Mouse (Mus musculus) midbrain, embryonic 13.5 days (tissue): ENCODE measurements around the gene Magi2. TPM values are rescaled to one million over a fixed set of nuclear protein-coding genes. Genes with fewer than 3 reads are reported as not detected.

Source experiments
- ATAC-seq: fragments of 200-750 bp; cut with Nextera tagmentation; 2 replicates; pipeline ENCODE4 v1.8.0; 2017; ENCODE audit warnings: mild to moderate bottlenecking, moderate TSS enrichment, moderate library complexity
- H3K27ac ChIP-seq: fragments of 300-500 bp; sonication (generic); 2 replicates; pipeline ENCODE4 v1.5.1; 2015; ENCODE audit warnings: inconsistent platforms, mild to moderate bottlenecking, moderate library complexity
- H3K27me3 ChIP-seq: fragments of 300-500 bp; sonication (generic); 2 replicates; pipeline ENCODE4 v1.6.1; 2015; ENCODE audit warnings: mild to moderate bottlenecking, inconsistent platforms
- H3K36me3 ChIP-seq: fragments of 300-500 bp; sonication (generic); 2 replicates; pipeline ENCODE4 v1.6.1; 2015; ENCODE audit warnings: mild to moderate bottlenecking, inconsistent platforms
- H3K4me1 ChIP-seq: fragments of 300-500 bp; sonication (generic); replicated peaks from 2 replicates; pipeline ENCODE4 v1.6.1; 2015; ENCODE audit warnings: inconsistent platforms
- H3K4me2 ChIP-seq: fragments of 300-500 bp; sonication (generic); replicated peaks from 2 replicates; pipeline ENCODE4 v1.6.1; 2015; ENCODE audit warnings: moderate library complexity, mild to moderate bottlenecking, inconsistent platforms
- H3K4me3 ChIP-seq: fragments of 300-500 bp; sonication (generic); replicated peaks from 2 replicates; pipeline ENCODE4 v1.5.1; 2015; ENCODE audit warnings: mild to moderate bottlenecking, inconsistent platforms
- H3K9ac ChIP-seq: fragments of 300-500 bp; sonication (generic); replicated peaks from 2 replicates; pipeline ENCODE4 v1.6.1; 2015; ENCODE audit warnings: mild to moderate bottlenecking, inconsistent platforms
- H3K9me3 ChIP-seq: fragments of 300-500 bp; sonication (generic); 2 replicates; pipeline ENCODE4 v1.6.1; 2016; ENCODE audit warnings: mild to moderate bottlenecking, inconsistent platforms
- WGBS: fragments of 180-500 bp; shearing (Covaris S2); methylation state at CpG from one replicate; pipeline ENCODE4 v1.1.7; 2015; 5-methylcytosine and 5-hydroxymethylcytosine counted together
- polyA plus RNA-seq: library from polyadenylated mRNA; unstranded; fragments of >200 nt; fragmentation: Nextera tagmentation; extraction: Ambion mirVana; gene quantifications from 2 replicates; pipeline ENCODE4 v1.2.1, GENCODE M21; 2015

Gene Magi2
- polyA plus RNA-seq, 1 experiment from 2014 or later, result 28.0 TPM

DNA sequence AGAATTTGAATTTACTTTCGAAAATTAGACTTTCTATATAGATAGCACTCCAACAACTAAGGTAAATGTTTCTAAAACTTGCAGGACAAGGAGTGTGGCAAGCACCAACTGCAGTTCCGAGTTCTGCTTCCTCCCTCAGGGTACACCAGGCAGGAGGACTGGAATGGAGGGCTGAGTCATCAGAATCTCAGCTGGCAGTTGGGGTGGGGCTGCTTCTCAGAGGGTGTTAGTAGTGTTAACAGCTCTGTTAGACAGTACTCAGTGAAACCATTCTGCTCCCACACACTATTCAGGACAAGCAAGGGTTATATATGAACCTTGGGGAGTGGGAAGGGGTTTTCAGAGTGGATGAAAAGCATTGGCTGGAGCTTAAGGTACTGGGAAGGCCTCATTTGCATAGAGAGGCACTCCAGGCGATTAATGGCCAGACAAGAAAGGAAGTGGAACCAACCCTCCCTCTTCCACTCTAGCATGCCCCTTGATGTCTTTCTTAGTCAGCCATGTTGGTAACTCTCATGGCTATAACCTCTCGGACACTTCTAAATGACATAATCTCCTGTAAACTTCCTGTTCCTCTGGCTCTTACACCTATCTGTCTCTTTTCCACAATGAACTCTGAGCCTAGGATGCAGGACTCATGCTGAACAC is 1402.2 kb downstream of the Magi2 start:
- H3K9ac ChIP-seq, result no peak overlapping the region
- ATAC-seq, result no peak

DNA sequence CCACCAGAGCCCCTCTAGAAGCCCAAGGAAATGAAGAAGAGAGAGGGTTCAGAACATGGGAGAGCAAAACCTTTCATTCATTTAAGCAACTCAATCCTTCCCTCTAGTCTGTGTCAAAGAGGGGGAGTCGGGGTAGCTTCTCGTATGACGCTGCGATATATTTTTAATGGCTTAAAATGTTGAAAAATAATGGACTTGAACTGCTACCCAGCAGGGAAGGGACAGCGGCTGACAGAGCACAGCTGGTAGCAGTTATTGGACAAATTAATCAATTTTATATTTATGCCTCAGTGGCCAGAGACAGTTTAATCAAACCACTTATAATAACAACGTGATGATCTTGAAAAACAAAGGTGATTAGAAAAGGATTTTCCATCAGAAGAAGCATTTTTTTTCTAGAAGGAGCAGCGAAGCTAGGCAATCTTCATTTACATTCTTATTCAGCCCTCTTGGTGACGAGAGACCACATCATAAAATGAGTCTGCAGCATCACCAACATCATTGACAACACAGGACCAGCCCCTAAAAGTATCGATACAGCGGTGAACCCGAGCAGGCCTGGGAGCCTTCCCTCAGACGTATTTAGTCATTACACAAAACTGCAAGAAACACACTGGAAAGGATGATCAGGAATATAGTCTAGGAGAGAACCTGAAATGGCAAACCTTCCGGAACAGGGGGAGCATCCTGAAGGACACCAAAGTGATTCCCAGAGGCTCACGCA is 1407.4 kb downstream of the Magi2 start:
- H3K4me3 ChIP-seq, result no peak overlapping the region
- H3K36me3 ChIP-seq, result no peaks in the 10 kb centered on the region
- ATAC-seq, result no peak
- H3K9me3 ChIP-seq, result no peaks in the 10 kb centered on the region
- H3K4me1 ChIP-seq, result peaks cover 14% of the 10 kb centered on the region
- peak overlapping the region; percentile 39; the same call in 1 of the 2 replicates for H3K27ac ChIP-seq
- H3K9ac ChIP-seq, result no peak overlapping the region
- WGBS, result 67% methylated on average over 14 of the region's 14 CpGs
- H3K4me2 ChIP-seq, result no peak overlapping the region
- H3K27me3 ChIP-seq, result no peaks in the 10 kb centered on the region

More for the DNA sequence above, 1402.2 kb downstream of the Magi2 start:
- 70% methylated on average over 4 of the region's 4 CpGs for WGBS
- Histone ChIP-seq H3K4me1 (0 out of 2 replicates have a peak, but pooled peaks cover 3% of the 10 kb centered on the region), H3K4me2 (no peak overlapping the region), H3K9me3 (no peaks in the 10 kb centered on the region), H3K36me3 (no peaks in the 10 kb centered on the region), H3K27ac (no peak overlapping the region), H3K4me3 (no peak overlapping the region), H3K27me3 (no peaks in the 10 kb centered on the region)

DNA sequence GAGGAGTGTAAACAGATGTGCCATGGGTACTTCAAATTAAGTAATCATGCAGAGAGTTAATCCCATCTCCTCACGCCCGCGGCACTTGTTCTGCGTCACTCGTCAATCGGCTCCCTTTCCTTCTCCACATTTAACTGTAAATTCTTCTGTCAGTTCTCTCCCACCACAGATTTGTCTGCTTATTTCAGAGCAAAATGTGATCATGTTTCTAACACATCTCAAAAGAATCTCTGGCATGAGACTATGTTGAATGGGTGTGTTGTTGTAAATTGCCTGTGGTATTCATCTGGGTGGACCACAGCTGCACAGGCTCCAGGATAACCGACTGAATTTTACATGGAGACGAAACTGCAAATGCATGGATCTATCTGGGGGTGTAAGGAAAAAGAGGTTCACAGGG is 1408.0 kb downstream of the Magi2 start:
- H3K9me3 ChIP-seq, result no peaks in the 10 kb centered on the region
- no peak overlapping the region for H3K4me2 ChIP-seq
- peaks cover 14% of the 10 kb centered on the region for H3K4me1 ChIP-seq
- no peaks in the 10 kb centered on the region for H3K27me3 ChIP-seq
- H3K4me3 ChIP-seq, result no peak overlapping the region
- no peaks in the 10 kb centered on the region for H3K36me3 ChIP-seq
- no peak overlapping the region for H3K9ac ChIP-seq
- peak overlapping the region; percentile 44 for H3K27ac ChIP-seq
- ATAC-seq, result no peak
- 58% methylated on average over 8 of the region's 8 CpGs for WGBS

GRCm38 (mm10) chr5:20637300-20637989 is 1410.6 kb downstream of the Magi2 start:
- no peak overlapping the region for H3K4me2 ChIP-seq
- peak; percentile 48 for ATAC-seq

DNA sequence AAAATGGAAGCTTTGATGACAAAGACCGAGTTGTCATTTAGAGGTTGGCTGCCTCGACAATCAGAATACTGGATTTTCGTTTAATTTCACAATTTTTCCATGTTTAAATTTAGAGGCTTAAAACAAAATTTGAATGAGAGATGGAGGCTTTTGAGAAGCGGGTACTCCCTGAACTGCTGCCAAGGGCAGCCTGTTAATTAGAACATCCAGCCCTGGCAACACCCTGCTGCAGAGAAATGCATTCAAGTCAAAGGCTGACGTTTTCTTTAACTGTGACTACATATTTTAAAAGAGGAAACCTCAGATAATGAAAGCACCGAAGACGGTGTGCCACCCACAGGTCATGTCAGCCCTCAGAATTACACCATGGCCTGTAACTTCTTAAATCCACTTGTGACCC is 1415.4 kb downstream of the Magi2 start:
- no peaks in the 10 kb centered on the region for H3K27me3 ChIP-seq
- H3K36me3 ChIP-seq, result no peaks in the 10 kb centered on the region
- no peak for ATAC-seq
- no peaks in the 10 kb centered on the region for H3K9me3 ChIP-seq
- WGBS, result 71% methylated on average over 7 of the region's 7 CpGs
- H3K27ac ChIP-seq, result no peak overlapping the region
- no peak overlapping the region for H3K4me2 ChIP-seq
- H3K9ac ChIP-seq, result no peak overlapping the region
- no peaks in the 10 kb centered on the region for H3K4me1 ChIP-seq
- H3K4me3 ChIP-seq, result no peak overlapping the region

More at GRCm38 (mm10) chr5:20637300-20637989, 1410.6 kb downstream of the Magi2 start:
- 81% methylated on average over 5 of the region's 5 CpGs for WGBS
- Histone ChIP-seq H3K4me1 (peaks cover 14% of the 10 kb centered on the region), H3K9ac (no peak overlapping the region), H3K9me3 (no peaks in the 10 kb centered on the region), H3K27me3 (no peaks in the 10 kb centered on the region), H3K4me3 (no peak overlapping the region), H3K27ac (no peak overlapping the region), H3K36me3 (no peaks in the 10 kb centered on the region)

GRCm38 (mm10) chr5:20643741-20644140 is 1416.9 kb downstream of the Magi2 start:
- H3K4me1 ChIP-seq, result no peaks in the 10 kb centered on the region
- no peaks in the 10 kb centered on the region for H3K27me3 ChIP-seq
- no peak overlapping the region for H3K9ac ChIP-seq
- H3K4me3 ChIP-seq, result no peak overlapping the region
- H3K9me3 ChIP-seq, result no peaks in the 10 kb centered on the region
- 88% methylated on average over 1 of the region's 1 CpGs for WGBS
- no peak overlapping the region for H3K4me2 ChIP-seq
- no peak for ATAC-seq
- H3K36me3 ChIP-seq, result no peaks in the 10 kb centered on the region; the same call in 1 of the 2 replicates
- no peak overlapping the region for H3K27ac ChIP-seq

DNA sequence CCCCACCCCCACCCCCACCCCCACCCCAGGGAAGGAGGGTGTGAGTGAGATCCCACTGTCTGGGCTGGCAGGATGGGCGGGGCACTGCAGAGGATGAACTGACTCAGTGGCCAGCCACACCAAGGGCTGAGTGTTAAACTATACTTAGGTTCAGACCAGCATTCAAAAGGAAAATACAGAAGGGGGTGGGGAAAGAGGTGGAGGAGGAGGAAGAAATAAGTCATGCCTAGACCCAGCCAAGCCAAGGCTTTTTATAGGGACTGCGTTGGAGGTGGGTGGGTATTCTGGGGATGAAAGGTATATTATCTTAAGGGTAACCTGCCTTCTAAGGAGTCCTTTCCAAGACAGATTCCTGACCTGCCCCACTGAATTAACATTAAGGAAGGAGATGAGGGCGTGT is 1420.1 kb downstream of the Magi2 start:
- 0 out of 2 replicates have a peak, but pooled peaks have one; percentile 34 for ATAC-seq
- no peak overlapping the region for H3K9ac ChIP-seq
- H3K4me2 ChIP-seq, result no peak overlapping the region
- H3K27me3 ChIP-seq, result no peaks in the 10 kb centered on the region
- no peak overlapping the region for H3K4me3 ChIP-seq
- 91% methylated on average over 3 of the region's 3 CpGs for WGBS
- H3K36me3 ChIP-seq, result no peaks in the 10 kb centered on the region; the same call in 1 of the 2 replicates
- peaks cover 5% of the 10 kb centered on the region; the same call in 1 of the 2 replicates for H3K9me3 ChIP-seq
- no peaks in the 10 kb centered on the region for H3K4me1 ChIP-seq
- no peak overlapping the region for H3K27ac ChIP-seq

DNA sequence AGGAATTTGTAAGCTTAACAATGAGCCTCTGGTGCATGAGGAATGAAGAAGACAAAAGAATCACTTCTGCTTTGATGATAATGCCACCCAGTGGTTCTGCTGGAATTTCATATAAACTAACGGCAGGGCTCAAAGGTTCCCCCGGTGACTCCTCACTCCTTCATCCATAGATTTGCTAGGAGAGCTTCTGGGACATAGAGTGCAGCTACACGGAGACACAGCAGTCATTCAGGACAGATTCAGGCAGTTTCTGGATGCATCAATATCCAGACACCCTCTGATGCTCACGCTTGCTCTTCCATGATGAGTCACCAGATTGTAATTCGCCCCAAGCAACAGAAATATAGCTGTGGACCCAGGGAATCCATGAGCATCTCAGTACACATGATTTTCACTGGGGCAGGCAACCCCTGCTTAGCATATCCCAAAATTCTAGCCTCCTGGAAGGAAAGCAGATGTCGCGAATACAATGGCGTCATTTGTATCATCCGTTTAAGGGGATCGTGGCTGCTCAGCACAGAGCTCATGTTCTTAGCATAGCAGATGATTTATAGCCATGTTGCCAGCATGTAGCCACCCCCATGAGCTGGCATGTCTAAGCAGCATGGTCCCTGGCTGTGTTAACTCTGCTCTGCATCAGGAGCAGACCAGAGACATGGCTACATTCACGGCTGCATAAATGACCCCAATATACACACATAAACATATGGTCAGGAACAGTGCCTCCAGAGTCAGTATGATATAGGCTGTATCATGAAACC is 1426.8 kb downstream of the Magi2 start:
- Histone ChIP-seq H3K27ac (no peak overlapping the region), H3K27me3 (no peaks in the 10 kb centered on the region), H3K4me3 (no peak overlapping the region), H3K9ac (no peak overlapping the region), H3K4me2 (no peak overlapping the region), H3K4me1 (0 out of 2 replicates have a peak, but pooled peaks cover 5% of the 10 kb centered on the region), H3K9me3 (peaks cover 5% of the 10 kb centered on the region; the same call in 1 of the 2 replicates), H3K36me3 (peaks cover 9% of the 10 kb centered on the region)
- WGBS, result 63% methylated on average over 11 of the region's 11 CpGs
- ATAC-seq, result no peak

- H3K4me2 ChIP-seq, result no peak overlapping the region
- peak; percentile 40; the same call in 1 of the 2 replicates for ATAC-seq
- H3K9ac ChIP-seq, result no peak overlapping the region
- no peak overlapping the region for H3K27ac ChIP-seq
- no peaks in the 10 kb centered on the region for H3K27me3 ChIP-seq
- H3K36me3 ChIP-seq, result peaks cover 12% of the 10 kb centered on the region
- WGBS, result 76% methylated on average over 10 of the region's 10 CpGs
- H3K4me3 ChIP-seq, result no peak overlapping the region
- no peaks in the 10 kb centered on the region for H3K9me3 ChIP-seq
- 0 out of 2 replicates have a peak, but pooled peaks cover 5% of the 10 kb centered on the region for H3K4me1 ChIP-seq
These were observed 1428.1 kb downstream of the Magi2 start for GRCm38 (mm10) chr5:20654766-20655472.

DNA sequence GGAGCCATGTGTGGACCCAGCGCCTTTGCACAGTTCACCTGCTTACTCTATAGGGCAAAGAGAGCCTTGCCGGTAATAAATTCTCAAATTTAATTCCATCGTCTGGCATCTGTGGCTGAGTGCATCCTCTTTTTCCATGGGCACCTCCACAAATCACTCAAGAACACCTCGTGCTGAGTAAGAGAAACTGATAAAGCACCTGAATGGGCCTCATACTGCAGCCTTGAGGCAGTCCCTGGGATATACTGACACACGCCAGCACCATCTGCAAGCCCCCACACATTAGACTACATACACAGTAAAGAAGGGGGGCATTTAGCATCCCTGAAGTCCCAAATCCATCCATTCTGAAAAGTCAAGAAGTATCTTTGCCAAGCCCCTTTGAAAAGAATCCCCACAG is 1430.2 kb downstream of the Magi2 start:
- peaks cover 12% of the 10 kb centered on the region for H3K36me3 ChIP-seq
- H3K4me3 ChIP-seq, result no peak overlapping the region
- 91% methylated on average over 5 of the region's 5 CpGs for WGBS
- no peak overlapping the region for H3K4me2 ChIP-seq
- ATAC-seq, result no peak
- H3K9me3 ChIP-seq, result no peaks in the 10 kb centered on the region
- no peak overlapping the region for H3K27ac ChIP-seq
- H3K27me3 ChIP-seq, result no peaks in the 10 kb centered on the region
- 0 out of 2 replicates have a peak, but pooled peaks cover 5% of the 10 kb centered on the region for H3K4me1 ChIP-seq
- H3K9ac ChIP-seq, result no peak overlapping the region

GRCm38 (mm10) chr5:20667601-20668000 is 1440.8 kb downstream of the Magi2 start:
- Histone ChIP-seq H3K27ac (no peak overlapping the region), H3K9ac (no peak overlapping the region)
- WGBS, result 97% methylated on average over 8 of the region's 8 CpGs

More at GRCm38 (mm10) chr5:20667601-20668000, 1440.8 kb downstream of the Magi2 start:
- Histone ChIP-seq H3K4me2 (no peak overlapping the region), H3K27me3 (no peaks in the 10 kb centered on the region), H3K4me1 (no peaks in the 10 kb centered on the region), H3K9me3 (no peaks in the 10 kb centered on the region), H3K36me3 (no peaks in the 10 kb centered on the region), H3K4me3 (no peak overlapping the region)
- no peak for ATAC-seq
